Mouse (Mus musculus): ENCODE results near the gene Babam2.

The Babam2 gene

DNA sequence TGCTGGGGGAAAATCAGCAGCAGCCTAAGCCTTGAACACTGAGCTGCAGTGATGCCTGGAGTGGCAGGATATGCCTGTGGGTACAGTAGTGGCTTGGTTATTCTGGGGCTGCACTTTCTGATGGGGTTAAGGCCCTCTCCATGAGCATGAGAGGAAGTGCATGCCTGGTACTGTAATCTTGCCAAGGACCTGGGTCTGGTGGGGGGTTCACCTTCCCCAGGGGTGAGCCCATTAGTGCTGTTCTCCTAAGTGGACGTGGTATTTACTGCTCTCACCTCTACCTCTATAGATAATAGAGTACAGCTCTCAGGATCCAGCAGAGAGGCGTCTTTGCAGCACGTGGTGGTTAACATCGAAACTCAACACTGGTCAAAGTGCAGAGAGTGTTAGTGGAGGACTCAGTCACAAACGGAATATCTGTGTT lies 16.4 kb downstream of the Babam2 start:
- no peak for DNase-seq (ENCODE audit: low read depth, low spot score)

DNA sequence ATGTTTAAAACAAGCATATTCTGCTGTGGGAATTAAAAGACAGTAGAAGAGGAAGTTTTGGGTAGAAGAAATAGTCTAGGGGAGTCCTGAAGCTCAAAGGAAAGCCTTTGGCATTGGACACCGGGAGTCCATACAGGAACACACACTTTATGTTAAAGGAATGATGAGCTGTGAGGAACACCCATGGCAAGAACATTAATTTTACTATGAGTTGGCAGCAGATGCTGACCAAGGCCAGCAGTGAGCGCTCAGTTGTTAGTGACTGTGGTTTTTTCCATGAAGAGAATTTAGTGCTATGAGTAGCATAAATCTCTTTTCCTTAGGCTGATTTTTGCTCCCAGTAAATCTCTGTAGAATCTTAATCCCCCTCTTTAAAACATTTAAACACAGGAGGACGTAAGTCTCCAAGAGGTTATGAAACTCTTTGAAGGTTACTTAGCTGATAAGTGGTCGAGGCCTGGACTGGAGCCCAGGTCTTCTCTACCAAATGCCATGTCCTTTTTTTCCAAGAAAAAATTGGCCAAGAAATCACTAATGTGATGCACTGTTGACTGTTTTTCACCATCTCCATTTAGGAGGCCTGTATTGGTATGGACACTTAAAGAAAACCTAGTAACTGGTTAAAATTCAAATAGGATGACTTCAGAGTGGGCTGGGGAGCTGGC lies 18.1 kb downstream of the Babam2 start:
- DNase-seq (ENCODE audit: low read depth, low spot score), result no peak

DNA sequence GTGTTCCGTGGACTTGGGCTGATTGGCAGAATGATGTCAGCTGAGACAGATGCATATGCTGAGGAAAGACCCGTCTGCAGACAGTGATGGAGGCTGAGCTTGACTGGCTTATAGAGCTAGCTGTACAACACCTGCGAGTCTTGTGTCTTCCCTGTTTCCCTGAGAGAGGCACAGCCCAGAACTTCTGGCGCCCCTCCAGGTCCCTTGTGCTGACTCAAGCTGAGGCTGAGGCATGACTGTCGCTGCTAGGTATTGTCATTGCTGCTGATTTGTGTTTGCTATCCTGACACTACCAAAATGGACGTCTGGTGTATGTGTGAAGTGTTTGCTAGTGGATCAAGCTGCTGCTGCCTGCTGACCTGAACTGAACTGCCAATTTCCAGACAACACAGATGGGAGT lies 27.0 kb downstream of the Babam2 start:
- no peak for DNase-seq (ENCODE audit: low read depth, low spot score)

DNA sequence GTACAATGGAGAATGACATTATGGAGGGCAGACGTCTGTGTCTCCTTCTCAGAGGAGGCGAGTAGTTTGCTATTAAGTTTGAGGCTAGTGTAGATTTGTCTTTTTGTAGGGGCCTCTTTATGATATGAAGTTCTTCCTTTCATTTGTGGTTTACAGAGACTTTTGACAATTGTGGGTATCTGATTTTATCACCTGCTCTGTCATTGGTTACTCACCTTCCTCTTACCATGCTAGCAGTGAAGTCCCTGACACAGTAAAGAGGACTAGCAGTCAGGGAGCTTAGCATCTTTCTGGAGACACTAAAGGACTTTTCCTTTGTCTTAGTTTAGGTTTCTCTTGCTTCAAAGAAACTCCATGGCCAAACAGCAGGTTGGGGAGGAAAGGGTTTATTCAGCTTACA lies 28.4 kb downstream of the Babam2 start:
- no peak for DNase-seq (ENCODE audit: low read depth, low spot score)

DNA sequence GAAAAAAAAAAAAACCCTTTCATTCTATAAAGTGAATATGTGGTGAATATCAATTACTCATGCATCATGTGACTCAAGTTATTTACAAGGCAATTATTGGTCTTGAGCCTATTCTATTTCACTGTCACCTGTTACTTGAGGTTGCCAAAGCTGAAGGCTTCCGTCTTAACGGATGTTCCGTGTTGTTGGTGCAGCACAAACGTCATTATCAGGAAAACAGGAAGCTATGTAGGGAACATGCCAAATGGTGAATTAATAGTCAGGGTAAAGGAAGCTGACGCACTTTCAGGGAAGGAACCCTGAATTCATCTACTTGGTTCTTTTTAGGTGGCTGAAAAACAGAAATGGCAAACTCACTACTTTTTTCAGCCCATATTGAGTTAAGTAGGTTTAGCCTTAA lies 30.0 kb downstream of the Babam2 start:
- no peak for DNase-seq (ENCODE audit: low read depth, low spot score)

DNA sequence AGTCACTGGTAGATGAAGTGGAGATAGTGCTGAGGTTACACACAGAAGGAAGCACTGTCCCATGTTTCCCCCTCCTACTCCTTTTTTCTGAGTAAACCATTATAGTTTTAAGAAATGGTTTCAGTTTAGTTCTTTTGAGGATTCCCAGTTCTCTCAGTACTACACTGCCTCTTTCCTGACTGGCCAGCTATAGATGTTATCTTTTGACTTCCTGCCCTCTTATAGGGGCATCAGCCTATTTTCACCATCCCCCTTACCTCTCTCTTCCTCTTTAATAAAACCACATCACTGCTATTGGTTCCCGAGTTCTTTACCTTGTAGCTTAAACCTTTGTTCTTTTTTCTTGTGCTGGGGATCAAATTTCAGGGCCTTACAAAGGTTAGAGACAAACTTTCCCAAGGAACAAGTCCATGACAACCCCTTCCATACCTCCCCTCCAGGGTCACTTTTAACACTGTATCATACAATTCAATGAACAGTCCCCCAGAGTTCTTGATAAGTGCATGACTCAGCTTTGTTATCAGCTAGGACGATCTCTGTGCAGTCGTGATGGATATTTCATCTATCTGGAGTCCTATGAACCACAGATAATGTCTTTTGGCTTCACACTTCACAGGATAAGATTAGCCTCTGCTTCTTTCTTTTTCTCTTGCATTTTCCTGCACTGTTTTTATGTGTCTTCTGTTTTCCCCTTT lies 35.3 kb downstream of the Babam2 start:
- no peak for DNase-seq (ENCODE audit: low read depth, low spot score)

DNA sequence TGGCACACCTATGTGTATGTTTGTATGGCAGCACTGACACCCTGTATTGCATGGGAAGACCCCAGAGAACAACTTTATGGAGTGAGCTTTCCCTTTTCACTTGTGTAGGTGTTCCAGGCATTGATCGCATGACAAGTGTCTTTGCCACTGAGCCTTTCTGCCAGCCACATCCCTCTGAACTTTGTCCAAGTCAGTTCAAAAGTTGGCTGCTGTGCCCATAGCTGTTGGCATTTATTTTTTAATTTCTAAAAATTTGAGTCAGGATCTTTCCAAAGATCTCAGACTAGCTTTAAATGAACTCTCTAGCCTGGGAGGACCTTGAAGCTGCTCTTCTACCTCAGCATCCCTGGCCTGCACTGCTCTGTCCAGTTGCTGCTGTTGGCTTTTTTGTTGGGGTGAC lies 44.4 kb downstream of the Babam2 start:
- no peak for DNase-seq (ENCODE audit: low read depth, low spot score)

DNA sequence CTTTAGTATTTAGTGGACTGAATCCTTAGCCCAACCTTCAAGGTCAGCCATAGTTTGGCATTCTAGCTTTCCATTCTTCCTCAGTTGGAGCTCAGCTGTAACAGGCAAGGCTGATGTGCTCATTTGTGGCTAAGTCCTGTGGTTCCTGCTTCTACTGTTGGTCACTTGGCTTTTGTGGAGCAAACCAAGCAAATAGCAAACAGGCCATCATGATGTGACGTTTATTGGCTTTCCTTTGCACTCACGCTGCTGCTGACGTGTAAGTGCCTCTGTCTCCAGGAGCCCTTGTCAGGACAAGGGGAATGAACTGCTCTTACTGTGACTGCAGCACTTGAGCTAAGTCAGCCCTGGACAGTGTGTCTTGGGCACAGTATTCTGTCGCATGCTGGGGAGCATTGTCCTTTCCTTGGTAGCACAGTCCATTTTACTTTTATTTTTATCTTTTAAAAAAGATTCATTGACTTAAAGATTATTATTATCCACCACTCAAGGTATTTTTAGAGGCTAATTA lies 45.1 kb downstream of the Babam2 start:
- DNase-seq (ENCODE audit: low read depth, low spot score), result no peak

DNA sequence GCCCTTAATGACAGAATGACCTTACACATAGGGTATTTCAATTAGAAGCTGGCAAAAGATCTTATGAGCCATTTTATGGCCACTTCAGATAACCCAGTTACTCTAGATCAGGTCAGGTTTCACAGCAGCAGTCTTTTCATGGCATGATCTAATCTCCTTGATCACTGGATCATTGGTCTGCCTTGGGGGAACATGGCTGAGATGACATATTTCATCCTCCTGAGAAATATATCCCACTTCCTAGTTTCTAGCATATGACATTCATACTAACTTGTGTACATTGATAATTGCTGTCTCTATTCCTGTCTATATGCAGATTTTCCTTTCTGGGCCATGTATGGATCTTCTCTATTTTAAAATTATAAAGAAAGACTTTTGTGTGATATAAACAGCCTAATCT lies 51.9 kb downstream of the Babam2 start:
- no peak for DNase-seq (ENCODE audit: low read depth, low spot score)

DNA sequence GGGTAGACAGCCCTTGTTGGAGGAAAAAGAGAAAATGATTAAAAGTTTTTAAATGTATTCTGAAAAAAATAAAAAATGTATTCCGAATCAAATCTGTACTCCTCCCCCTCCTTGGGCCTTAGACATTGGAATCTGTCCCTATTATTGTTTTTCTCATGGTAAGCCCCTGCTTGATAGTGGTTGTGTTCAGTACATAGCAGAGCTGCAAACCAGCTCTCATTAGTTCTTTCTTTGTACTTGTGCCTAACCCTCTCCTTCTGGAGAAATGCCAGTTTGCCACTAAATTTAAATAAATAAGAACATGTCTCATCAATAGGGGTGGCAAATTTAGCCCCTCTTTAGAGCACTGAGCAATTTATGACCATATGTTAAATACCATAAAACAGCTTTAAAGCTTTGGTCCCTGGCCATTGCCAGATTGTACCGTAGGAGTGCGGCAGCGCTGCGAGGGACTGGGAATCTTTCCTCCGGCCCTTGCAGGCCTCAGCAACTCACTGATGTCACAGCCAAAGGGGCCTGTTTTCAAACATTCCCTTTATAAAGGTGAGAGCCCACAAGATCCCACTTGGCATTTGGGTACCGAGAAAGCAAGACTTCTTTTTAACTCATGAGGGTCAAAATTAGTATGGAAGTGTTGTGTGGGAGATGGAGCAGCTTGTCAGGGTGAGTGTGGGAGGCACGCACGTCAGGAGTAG lies 52.9 kb downstream of the Babam2 start:
- DNase-seq (ENCODE audit: low read depth, low spot score), result no peak

DNA sequence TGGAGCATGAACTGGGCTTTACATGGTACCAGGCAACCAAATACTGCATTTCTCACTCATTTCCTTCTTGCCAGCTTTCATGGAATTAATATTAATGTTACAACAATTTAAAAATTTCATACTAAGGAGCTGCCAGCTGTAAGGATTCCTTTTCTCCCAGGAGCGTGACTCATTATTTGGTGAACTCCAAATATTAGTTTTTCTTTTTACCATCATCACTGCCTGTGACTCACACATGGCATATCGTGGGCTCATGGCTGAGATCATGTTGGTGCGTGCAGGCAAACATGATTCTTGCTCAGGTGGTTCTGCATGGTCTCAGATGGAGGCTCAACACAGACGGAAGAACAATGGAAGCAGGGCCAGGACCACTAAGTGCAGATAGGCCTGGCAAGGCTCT lies 53.5 kb downstream of the Babam2 start:
- no peak for DNase-seq (ENCODE audit: low read depth, low spot score)

DNA sequence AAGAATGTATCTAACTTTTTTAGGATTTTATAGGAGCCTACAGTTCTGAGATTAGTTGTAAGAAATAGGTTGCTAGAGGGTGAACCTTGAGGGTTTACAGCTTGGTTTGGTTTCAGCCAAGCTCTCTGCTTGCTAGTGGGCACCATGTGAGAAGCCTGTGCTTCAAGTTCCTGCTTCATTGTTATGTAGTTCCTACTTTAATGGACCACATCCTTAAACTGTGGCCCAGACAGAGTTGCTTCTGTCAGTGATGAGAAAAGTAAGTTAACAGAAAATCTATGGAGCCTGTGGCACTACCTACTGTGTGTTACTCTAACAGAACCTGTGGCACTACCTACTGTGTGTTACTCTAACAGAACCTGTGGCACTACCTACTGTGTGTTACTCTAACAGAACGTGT lies 57.1 kb downstream of the Babam2 start:
- no peak for DNase-seq (ENCODE audit: low read depth, low spot score)

DNA sequence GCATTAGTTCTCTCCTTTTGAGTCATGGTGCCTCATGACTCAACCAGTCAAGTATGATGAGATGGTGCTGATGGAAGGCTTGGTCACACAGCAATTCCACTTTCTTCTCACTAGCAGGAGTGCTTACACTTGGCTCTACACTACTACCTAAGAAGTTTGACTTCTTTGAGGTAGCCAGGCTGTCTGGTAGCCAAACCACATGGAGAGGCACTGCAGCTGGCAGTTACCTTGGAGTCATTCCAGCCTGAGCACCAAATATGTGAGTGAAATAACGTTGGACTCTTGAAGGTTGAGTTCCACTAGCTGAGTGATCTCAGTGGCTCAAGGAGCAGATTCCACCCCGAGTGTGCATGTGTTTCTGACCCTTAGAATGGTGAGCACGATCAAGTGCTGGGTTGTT lies 57.8 kb downstream of the Babam2 start:
- DNase-seq (ENCODE audit: low read depth, low spot score), result no peak

DNA sequence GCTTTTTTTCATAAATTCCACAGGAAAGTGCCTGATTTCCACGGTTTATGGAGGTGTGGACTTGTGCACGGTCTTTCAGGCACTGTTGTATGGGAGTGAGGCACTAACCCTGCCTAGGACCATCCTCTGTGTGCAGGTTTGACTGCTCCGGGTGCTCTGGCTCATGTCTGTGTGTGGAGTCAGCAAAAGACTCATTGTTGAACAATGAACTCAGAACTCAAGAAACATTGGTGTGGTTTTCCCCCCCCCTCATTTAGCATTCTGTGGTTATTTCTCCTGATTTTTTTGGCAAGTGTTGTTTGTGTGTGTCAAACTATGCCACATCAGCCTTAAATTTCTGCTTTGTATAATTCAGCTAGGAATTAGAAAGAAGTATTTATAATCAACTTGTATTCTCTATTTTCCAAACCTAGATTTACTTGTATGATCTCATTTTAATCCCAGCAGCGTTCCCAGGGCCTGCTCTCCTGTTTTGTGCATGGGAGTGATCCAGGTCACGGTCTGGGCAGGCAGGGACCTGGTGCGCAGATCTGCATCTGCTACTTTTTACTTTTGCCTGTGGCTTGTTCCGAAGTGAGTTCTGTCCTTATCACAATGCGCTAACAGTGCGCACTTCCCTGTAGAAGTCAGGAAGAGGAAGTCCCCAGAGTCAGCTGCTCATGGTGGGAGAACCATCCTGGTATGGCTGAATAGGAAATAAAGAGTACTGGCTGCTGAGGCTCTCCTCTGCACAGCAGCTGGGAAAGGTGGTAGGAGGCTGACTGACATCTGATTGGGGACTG lies 61.0 kb downstream of the Babam2 start:
- DNase-seq (ENCODE audit: low read depth, low spot score), result no peak

DNA sequence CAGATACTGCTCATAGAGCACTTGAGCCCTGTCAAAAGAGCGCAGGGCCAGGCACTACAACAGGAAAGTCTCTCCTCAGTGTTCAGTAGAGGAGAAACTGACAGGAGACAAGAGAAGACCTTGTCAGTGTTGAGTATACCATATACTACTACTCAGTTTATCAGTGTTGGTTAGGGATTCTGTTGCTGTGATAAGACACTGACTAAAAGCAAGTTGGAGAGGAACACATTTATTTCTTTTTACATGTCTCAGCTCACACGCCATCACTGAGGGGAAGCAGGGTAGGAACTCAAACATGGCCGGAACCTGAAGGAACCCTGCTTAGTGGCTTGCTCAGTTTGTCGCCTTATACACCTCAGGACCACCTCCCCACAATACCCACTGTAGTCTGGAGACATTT lies 64.4 kb downstream of the Babam2 start:
- no peak for DNase-seq (ENCODE audit: low read depth, low spot score)

DNA sequence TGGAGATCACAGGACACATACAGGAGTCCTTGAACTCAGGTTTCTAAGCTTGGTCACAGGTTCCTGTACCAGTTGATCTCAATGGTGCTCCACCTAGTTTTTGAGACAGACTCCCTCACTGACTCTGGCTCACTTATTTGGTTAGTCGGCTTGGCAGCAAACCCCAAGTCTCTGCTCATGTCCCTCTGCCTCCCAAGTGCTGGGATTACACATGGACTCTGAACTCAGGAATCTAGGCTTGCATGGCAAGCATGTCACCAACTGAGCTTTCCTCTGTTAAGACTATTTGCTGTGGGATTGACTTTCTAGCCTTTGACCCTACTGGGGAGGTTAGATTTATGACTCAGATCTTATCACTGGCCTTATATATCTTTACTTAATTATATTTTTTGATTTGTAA lies 65.3 kb downstream of the Babam2 start:
- no peak for DNase-seq (ENCODE audit: low read depth, low spot score)

DNA sequence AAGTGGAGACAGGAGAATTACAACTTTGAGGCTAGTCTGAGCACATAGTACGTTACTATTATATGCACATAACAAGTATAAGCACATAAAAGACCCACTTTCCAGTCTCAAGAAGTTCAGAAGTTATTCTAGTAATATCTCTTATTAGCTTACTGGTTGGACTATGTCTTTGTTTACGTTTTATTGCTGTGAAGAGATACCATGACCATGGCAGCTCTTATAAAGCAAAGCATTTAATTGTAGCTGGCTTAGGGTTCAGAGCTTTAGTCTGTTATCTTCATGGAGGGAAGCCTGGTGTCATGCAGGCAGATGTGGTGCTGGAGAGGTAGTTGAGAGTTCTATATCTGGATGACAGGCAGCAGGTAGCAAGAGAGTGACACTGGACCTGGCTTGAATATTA lies 68.3 kb downstream of the Babam2 start:
- no peak for DNase-seq (ENCODE audit: low read depth, low spot score)

DNA sequence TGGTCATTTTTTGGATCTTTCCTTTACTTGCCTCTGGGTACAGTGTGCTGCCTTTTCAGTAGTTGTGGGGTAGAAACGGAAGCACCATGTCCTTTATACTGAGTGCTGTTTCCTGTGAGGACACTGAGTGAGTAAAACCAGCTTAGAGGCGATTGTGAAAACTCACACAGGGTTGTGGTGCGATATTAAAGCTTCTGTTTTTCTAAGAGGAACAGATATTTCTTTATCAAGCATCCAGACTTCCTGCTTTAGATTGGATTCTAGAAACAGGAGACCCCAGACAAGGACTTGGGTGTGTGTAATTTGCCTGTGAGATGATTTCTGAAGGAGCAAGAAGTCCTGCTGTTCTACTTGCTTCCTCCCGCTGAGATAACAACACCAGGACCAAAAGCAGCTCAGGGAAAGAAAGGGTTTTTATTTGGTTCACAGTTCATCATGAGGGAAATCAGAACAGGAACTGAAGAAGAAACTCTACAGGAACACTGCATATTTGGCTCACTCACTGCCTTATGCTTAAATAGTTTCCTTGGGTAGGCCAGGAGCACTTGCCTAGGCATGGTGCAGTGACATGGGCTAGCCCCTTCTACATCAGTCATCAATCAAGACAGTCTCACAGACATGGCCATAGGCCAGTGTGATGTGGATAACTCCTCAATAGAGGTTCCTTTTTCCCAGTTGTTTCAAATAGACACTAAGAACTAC lies 69.5 kb downstream of the Babam2 start:
- no peak for DNase-seq (ENCODE audit: low read depth, low spot score)

DNA sequence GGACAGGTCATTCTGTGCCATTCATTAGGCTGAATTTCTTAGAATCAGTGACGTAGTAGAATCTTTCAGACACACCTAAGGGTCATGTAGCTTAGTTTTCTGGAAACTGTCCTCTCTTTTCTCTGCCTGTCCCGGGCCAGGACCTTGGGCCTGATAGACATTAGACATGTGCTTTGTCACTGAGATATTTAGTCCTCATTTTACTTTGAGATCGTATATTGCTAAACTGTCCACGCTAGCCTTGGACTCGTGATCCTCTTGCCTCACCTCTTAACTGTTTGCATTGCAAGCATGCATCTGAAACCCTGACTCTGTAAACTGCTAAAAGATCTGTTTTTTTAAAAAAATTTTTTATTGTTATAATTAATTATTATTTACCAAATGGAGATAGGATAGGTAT lies 74.0 kb downstream of the Babam2 start:
- DNase-seq (ENCODE audit: low read depth, low spot score), result no peak

DNA sequence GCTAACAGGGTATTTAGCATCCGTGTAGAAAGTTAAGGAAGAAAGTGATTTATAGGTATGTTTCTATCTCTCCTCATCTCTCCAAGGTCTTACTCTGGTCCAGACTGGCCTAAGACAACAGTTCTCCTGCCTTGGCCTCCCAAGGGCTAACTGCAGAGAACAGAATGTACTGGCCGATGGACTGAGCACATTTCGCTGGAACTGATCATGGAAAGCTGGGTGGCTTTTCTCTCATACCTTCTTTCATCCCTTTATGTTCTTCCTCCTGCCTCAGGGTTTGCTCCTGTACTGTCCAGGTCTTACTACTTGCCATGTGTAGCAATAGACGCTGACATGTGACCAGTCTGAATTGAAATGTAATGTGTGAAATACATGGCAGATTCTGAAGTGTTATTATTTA lies 74.4 kb downstream of the Babam2 start:
- DNase-seq (ENCODE audit: low read depth, low spot score), result no peak

DNA sequence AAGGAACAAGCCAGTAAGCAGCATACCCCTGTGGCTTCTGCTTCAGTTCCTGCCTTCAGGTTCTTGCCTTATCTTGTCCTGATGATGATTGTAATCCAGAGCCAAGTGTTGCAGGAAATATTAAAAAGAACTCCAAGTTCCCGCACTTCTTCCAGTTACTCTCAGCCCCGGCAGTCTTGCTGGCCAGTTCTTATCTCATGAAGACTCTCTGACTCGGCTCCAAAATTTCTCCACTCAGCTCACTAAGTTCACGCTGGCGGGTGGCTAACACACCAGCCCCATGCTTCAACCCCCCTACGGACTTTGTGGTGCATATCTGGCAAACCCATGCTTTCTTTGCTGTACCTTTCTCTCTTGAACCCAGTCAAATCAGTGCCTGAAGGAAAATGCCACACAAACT lies 77.5 kb downstream of the Babam2 start:
- no peak for DNase-seq (ENCODE audit: low read depth, low spot score)
